Mouse (Mus musculus) monocyte, adult 2 months (primary cell): ENCODE results near the gene Dguok.

Experiments used
- DNase-seq, 2 experiments: peaks; one replicate each; pipeline ENCODE4 v3.0.0; 2022; ENCODE audit warnings: low spot score in 2 of 2, low read depth in 1 of 2

Dguok gene

DNA sequence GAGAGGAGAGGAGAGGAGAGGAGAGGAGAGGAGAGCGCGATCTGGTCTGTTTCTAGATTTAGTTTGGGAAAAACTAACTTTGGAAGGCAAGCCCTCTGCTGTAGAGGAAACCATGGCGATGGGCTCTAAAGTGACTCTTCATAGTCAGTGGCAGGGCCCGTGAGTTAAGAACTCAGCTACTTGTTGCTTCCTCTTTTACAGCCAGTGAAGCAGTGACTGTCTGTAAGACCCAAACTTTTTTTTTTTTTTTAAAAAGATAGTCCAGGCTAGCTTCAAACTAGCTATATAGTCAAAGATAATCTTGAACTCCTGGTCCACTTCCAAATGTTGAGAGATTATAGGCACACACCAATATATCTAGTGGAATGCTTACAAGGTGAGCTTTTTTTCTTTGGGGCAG is 70.2 kb downstream of the Dguok start:
- no peak for DNase-seq

- no peak for DNase-seq
Measured at GRCm38 (mm10) chr6:83435174-83435573, 71.6 kb downstream of the Dguok start.

- no peak for DNase-seq
Measured at GRCm38 (mm10) chr6:83433546-83433945, 73.2 kb downstream of the Dguok start.

DNA sequence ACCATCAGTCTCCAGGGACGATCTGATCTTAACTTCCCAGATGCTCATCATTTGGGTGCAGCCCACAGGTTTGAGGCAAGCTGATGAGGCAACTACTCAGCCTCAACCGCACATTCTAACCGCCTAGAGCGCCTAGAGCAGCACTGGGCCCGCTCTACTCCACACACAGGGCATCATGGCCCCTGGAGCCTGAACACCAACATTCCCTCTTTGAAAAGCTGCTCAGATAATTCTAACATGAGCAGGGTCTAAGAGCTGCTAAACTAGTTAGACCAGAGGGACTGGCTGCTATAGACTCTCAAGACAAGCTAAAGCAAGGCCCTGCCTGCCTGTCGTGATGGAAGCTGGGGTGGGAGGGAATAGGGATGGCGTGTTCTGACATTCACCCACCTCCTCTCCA is 73.8 kb downstream of the Dguok start:
- DNase-seq, result no peak
